In genomic region chr4:88235941-88236340, GRCm38 (mm10) we compare ENCODE assay signal across 17 mouse cellular contexts.
"Had no signal": no experiment of that assay in that cellular context is flagged by ENCODE, and none has a peak within 500 bp of the region (broad histone marks: within the 10 kb centered on the region; RNA-seq: fewer than 3 reads in every experiment).

No protein-coding gene starts in this region.

- ATAC-seq: liver, postnatal 0 days; lung, postnatal 0 days; midbrain, embryonic 15.5 days had no signal

- H3K9me3 ChIP-seq: lung, embryonic 15.5 days; megakaryocyte, embryonic 14.5 days; midbrain, embryonic 12.5 days; midbrain, embryonic 15.5 days; neural tube, embryonic 12.5 days; stomach, embryonic 15.5 days had no signal

- H3K27me3 ChIP-seq: lung, embryonic 15.5 days; megakaryocyte, embryonic 14.5 days; midbrain, embryonic 12.5 days; midbrain, embryonic 15.5 days; neural tube, embryonic 12.5 days; stomach, embryonic 15.5 days had no signal

- H3K36me3 ChIP-seq: lung, embryonic 15.5 days; midbrain, embryonic 12.5 days; midbrain, embryonic 15.5 days; neural tube, embryonic 12.5 days; stomach, embryonic 15.5 days had no signal

- H3K9ac ChIP-seq: liver, postnatal 0 days; lung, embryonic 15.5 days; midbrain, embryonic 12.5 days; midbrain, embryonic 15.5 days; neural tube, embryonic 12.5 days; stomach, embryonic 15.5 days had no signal

- H3K4me1 ChIP-seq: lung, embryonic 15.5 days; megakaryocyte, embryonic 14.5 days; stomach, embryonic 15.5 days had no signal

- H3K4me3 ChIP-seq: lung, embryonic 15.5 days; megakaryocyte, embryonic 14.5 days; midbrain, embryonic 12.5 days; midbrain, embryonic 15.5 days; neural tube, embryonic 12.5 days; stomach, embryonic 15.5 days had no signal

- H3K27ac ChIP-seq: lung, embryonic 15.5 days; macrophage; midbrain, embryonic 15.5 days; neural tube, embryonic 12.5 days; stomach, embryonic 15.5 days; stomach, postnatal 0 days had no signal

- DNase-seq: liver, postnatal 0 days; lung, adult 2 months; lung, postnatal 14 days; lung, postnatal 36 days; right cerebral cortex, postnatal 14 days; thymus, adult 2 months; thymus, postnatal 25 days; thymus, postnatal 4 days had no signal

- H3K4me2 ChIP-seq: lung, embryonic 15.5 days; midbrain, embryonic 12.5 days; midbrain, embryonic 15.5 days; stomach, embryonic 15.5 days had no signal
